Mouse (Mus musculus): ENCODE results near the gene Slit2. TPM values are rescaled to one million over a fixed set of nuclear protein-coding genes. Genes with fewer than 3 reads are reported as not detected.

The Slit2 gene
- polyA plus RNA-seq (2012; rRNA removed) = 7.9 and 9.9 TPM in 2 replicates

- peak in 1 of 2 experiments; percentile 66 for DNase-seq (ENCODE audit: extremely low spot score in 1 of 2, low spot score in 1 of 2)
Observed at GRCm38 (mm10) chr5:47982941-47983701, at the start of gene Slit2. Gene Slit2, plus strand, starts transcription at chr5:47983138.

- DNase-seq (ENCODE audit: extremely low spot score in 1 of 2, low spot score in 1 of 2) = no peak
Observed at GRCm38 (mm10) chr5:47938586-47939372, 44.2 kb upstream of the Slit2 start.

- DNase-seq (ENCODE audit: extremely low spot score in 1 of 2, low spot score in 1 of 2) = no peak
Observed at GRCm38 (mm10) chr5:47956451-47956850, 26.5 kb upstream of the Slit2 start.

GRCm38 (mm10) chr5:47975795-47976194 lies 7.1 kb upstream of the Slit2 start:
- no peak for DNase-seq (ENCODE audit: extremely low spot score in 1 of 2, low spot score in 1 of 2)

- DNase-seq (ENCODE audit: extremely low spot score in 1 of 2, low spot score in 1 of 2) = peak in 1 of 2 experiments; percentile 56
Observed at GRCm38 (mm10) chr5:47979371-47979770, 3.6 kb upstream of the Slit2 start.

GRCm38 (mm10) chr5:47980459-47980858 lies 2.5 kb upstream of the Slit2 start:
- no peak for DNase-seq (ENCODE audit: extremely low spot score in 1 of 2, low spot score in 1 of 2)

GRCm38 (mm10) chr5:47981951-47982350 lies 987 bp upstream of the Slit2 start:
- DNase-seq (ENCODE audit: extremely low spot score in 1 of 2, low spot score in 1 of 2) = peak in 1 of 2 experiments; percentile 31

- peak in 1 of 2 experiments; percentile 24 for DNase-seq (ENCODE audit: extremely low spot score in 1 of 2, low spot score in 1 of 2)
Observed at GRCm38 (mm10) chr5:47983746-47984583, 1.0 kb downstream of the Slit2 start.

- peak in 1 of 2 experiments; percentile 14 for DNase-seq (ENCODE audit: extremely low spot score in 1 of 2, low spot score in 1 of 2)
Observed at GRCm38 (mm10) chr5:47984584-47985197, 1.8 kb downstream of the Slit2 start.

GRCm38 (mm10) chr5:47985198-47985631 lies 2.3 kb downstream of the Slit2 start:
- DNase-seq (ENCODE audit: extremely low spot score in 1 of 2, low spot score in 1 of 2) = peak in 1 of 2 experiments; percentile 23

- peak in 1 of 2 experiments; percentile 37 for DNase-seq (ENCODE audit: extremely low spot score in 1 of 2, low spot score in 1 of 2)
Observed at GRCm38 (mm10) chr5:47985901-47986670, 3.1 kb downstream of the Slit2 start.

- no peak for DNase-seq (ENCODE audit: extremely low spot score in 1 of 2, low spot score in 1 of 2)
Observed at GRCm38 (mm10) chr5:47990926-47991325, 8.0 kb downstream of the Slit2 start.

- no peak for DNase-seq (ENCODE audit: extremely low spot score in 1 of 2, low spot score in 1 of 2)
Observed at GRCm38 (mm10) chr5:48003708-48004415, 20.9 kb downstream of the Slit2 start.

GRCm38 (mm10) chr5:48005533-48005932 lies 22.6 kb downstream of the Slit2 start:
- DNase-seq (ENCODE audit: extremely low spot score in 1 of 2, low spot score in 1 of 2) = no peak

GRCm38 (mm10) chr5:48006059-48006458 lies 23.1 kb downstream of the Slit2 start:
- DNase-seq (ENCODE audit: extremely low spot score in 1 of 2, low spot score in 1 of 2) = no peak

GRCm38 (mm10) chr5:48023441-48023840 lies 40.5 kb downstream of the Slit2 start:
- no peak for DNase-seq (ENCODE audit: extremely low spot score in 1 of 2, low spot score in 1 of 2)

GRCm38 (mm10) chr5:48034875-48035274 lies 51.9 kb downstream of the Slit2 start:
- no peak for DNase-seq (ENCODE audit: extremely low spot score in 1 of 2, low spot score in 1 of 2)

- peak in 1 of 2 experiments; percentile 55 for DNase-seq (ENCODE audit: extremely low spot score in 1 of 2, low spot score in 1 of 2)
Observed at GRCm38 (mm10) chr5:48038033-48038432, 55.1 kb downstream of the Slit2 start.

All from frontal cortex, adult 2 months (tissue).